Mouse (Mus musculus) kidney, embryonic 14.5 days (tissue): Measurements from ENCODE around the gene Gm21797. TPM values are rescaled to one million over a fixed set of nuclear protein-coding genes. Genes with fewer than 3 reads are reported as not detected.
"Not testable (repeated sequence)": the region's sequence is repeated elsewhere in the genome, so short reads cannot be mapped to it uniquely, and the experiment has no call there.

Source experiments
- ATAC-seq: fragments of 200-750 bp; cut with Nextera tagmentation; 2 replicates; pipeline ENCODE4 v1.8.0; 2017; ENCODE audit warnings: moderate number of reproducible peaks, mild to moderate bottlenecking, moderate TSS enrichment, moderate library complexity; ENCODE audit not compliant: low FRiP score, low TSS enrichment
- H3K27ac ChIP-seq: fragments of 300-500 bp; sonication (generic); 2 replicates; pipeline ENCODE4 v1.5.1; 2014; ENCODE audit warnings: low read depth, mild to moderate bottlenecking, low read length, moderate library complexity, mixed read lengths
- H3K27me3 ChIP-seq: fragments of 300-500 bp; sonication (generic); 2 replicates; pipeline ENCODE4 v1.6.1; 2014; ENCODE audit warnings: mild to moderate bottlenecking, low read length; ENCODE audit not compliant: control insufficient read depth, insufficient read depth
- H3K36me3 ChIP-seq: fragments of 300-500 bp; sonication (generic); 2 replicates; pipeline ENCODE4 v1.6.1; 2014; ENCODE audit warnings: low read length, mixed read lengths; ENCODE audit not compliant: control insufficient read depth, insufficient read depth
- H3K4me1 ChIP-seq: fragments of 300-500 bp; sonication (generic); 2 replicates; pipeline ENCODE4 v1.6.1; 2014; ENCODE audit warnings: low read length, mixed read lengths; ENCODE audit not compliant: control insufficient read depth, insufficient read depth
- H3K4me2 ChIP-seq: fragments of 300-500 bp; sonication (generic); replicated peaks from 2 replicates; pipeline ENCODE4 v1.6.1; 2014; ENCODE audit warnings: low read depth, mild to moderate bottlenecking, low read length
- H3K4me3 ChIP-seq: fragments of 300-500 bp; sonication (generic); 2 replicates; pipeline ENCODE4 v1.5.1; 2014; ENCODE audit warnings: mild to moderate bottlenecking, low read length
- H3K9ac ChIP-seq: fragments of 300-500 bp; sonication (generic); 2 replicates; pipeline ENCODE4 v1.6.1; 2014; ENCODE audit warnings: low read depth, mild to moderate bottlenecking, low read length, moderate library complexity
- H3K9me3 ChIP-seq: fragments of 300-500 bp; sonication (generic); 2 replicates; pipeline ENCODE4 v1.6.1; 2016; ENCODE audit warnings: low read length; ENCODE audit not compliant: control insufficient read depth
- WGBS: fragments of 180-500 bp; shearing (Covaris S2); extraction: QIAGEN DNeasy Blood & Tissue Kit; methylation state at CpG from one replicate; pipeline ENCODE4 v1.1.7; 2014; 5-methylcytosine and 5-hydroxymethylcytosine counted together
- polyA plus RNA-seq: library from polyadenylated mRNA; unstranded; fragments of >200 nt; fragmentation: Nextera tagmentation; extraction: Ambion mirVana; gene quantifications from 2 replicates; pipeline ENCODE4 v1.2.1, GENCODE M21; 2014

The Gm21797 gene
- polyA plus RNA-seq, result not detected in 2 replicates

- WGBS, result no CpG with 5 or more reads among the region's 3 CpGs
- H3K4me2 ChIP-seq, result not testable (repeated sequence)
Observed at GRCm38 (mm10) chrY:40775665-40776064, at the start of gene Gm21797. TSS of gene Gm21797 (minus strand) at chrY:40775765.

GRCm38 (mm10) chrY:40804614-40805013 is 29.0 kb upstream of the Gm21797 start, which contains the start of gene Gm20795:
TSS of gene Gm20795 (plus strand) at chrY:40804914.
- not testable (repeated sequence) for ATAC-seq, H3K4me1 ChIP-seq, H3K27ac ChIP-seq, H3K9me3 ChIP-seq, H3K4me3 ChIP-seq, H3K27me3 ChIP-seq, H3K9ac ChIP-seq, H3K36me3 ChIP-seq, H3K4me2 ChIP-seq

More at GRCm38 (mm10) chrY:40775665-40776064, at the start of gene Gm21797:
- not testable (repeated sequence) for H3K4me3 ChIP-seq, H3K27me3 ChIP-seq, ATAC-seq, H3K27ac ChIP-seq, H3K9me3 ChIP-seq, H3K9ac ChIP-seq, H3K36me3 ChIP-seq, H3K4me1 ChIP-seq

Other genes starting within 250 kb of the Gm21797 start
- gene Gm21852, start 123.8 kb downstream of the Gm21797 start, polyA plus RNA-seq, result not detected in 2 replicates
- not detected in 2 replicates for gene Gm20795, start 29.1 kb upstream of the Gm21797 start, polyA plus RNA-seq